Mouse (Mus musculus) liver, embryonic 14.5 days (tissue): Measurements from ENCODE around the gene Ddx46.
A peak's percentile ranks its signal among the peaks of the same experiment; 100 is the strongest.

ENCODE experiments used
- CTCF ChIP-seq: IDR thresholded peaks from 2 replicates; pipeline ENCODE4 v1.5.1; 2016; ENCODE audit warnings: antibody characterized with exemption, low read depth, control low read depth
- EP300 ChIP-seq: IDR thresholded peaks from 2 replicates; pipeline ENCODE4 v1.6.1; 2016; ENCODE audit warnings: antibody characterized with exemption, low read depth

GRCm38 (mm10) chr13:55644525-55644924 is 9.7 kb downstream of the Ddx46 start:
- peak; percentile 22; the same call in 1 of the 2 replicates for TF ChIP-seq CTCF
- TF ChIP-seq EP300 = no peak
